Mouse (Mus musculus): ENCODE measurements around the gene Atf7ip2. TPM values are rescaled to one million over a fixed set of nuclear protein-coding genes. Genes with fewer than 3 reads are reported as not detected.
"Not testable (repeated sequence)": the region's sequence is repeated elsewhere in the genome, so short reads cannot be mapped to it uniquely, and the experiment has no call there.

Gene Atf7ip2
- polyA plus RNA-seq (2016; fragmentation: Nextera tagmentation; extraction: Ambion mirVana) = 0.32 and 0.35 TPM in 2 replicates

- peak within 1 kb of the TSS; percentile 94 for H3K4me2 ChIP-seq
- H3K4me3 ChIP-seq = peak within 1 kb of the TSS; percentile 66
- peaks cover 11% of the 10 kb centered on the region for H3K4me1 ChIP-seq
- no peak within 1 kb of the TSS for H3K27ac ChIP-seq
- H3K9me3 ChIP-seq (replicated peaks) = no peaks in the 10 kb centered on the region; the same call in 1 of the 2 replicates
- H3K27me3 ChIP-seq (replicated peaks) = peaks cover 7% of the 10 kb centered on the region; the same call in 1 of the 2 replicates
- WGBS (ENCODE audit: insufficient replicate concordance) = 3% methylated on average over 63 of the region's 63 CpGs
- ATAC-seq = peak; percentile 96
- no peaks in the 10 kb centered on the region for H3K36me3 ChIP-seq
- peak within 1 kb of the TSS; percentile 72 for H3K9ac ChIP-seq
Observed at GRCm38 (mm10) chr16:10192679-10193506, at the start of gene Atf7ip2. Gene Atf7ip2 (plus strand): TSS chr16:10192712.

DNA sequence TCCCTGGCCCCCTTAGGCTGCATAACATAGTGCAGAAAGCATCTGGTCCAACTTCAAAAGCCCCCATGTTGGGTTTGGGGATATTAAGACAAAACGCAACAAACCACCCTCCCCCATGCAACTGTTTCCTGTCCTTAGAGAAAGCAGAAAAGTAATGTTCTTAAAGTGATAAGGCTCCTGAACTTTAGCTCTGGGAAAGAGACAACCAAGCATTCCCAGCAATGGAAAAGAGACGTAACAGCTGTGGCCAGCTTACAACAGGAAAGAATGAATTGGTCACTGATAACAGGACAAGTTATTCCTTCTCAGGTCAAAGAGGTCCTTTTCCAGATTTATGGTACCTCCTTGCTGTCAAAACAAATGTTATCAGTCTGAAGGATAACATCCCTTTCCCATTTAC, 49.3 kb upstream of the Atf7ip2 start:
- H3K9ac ChIP-seq = no peak overlapping the region
- H3K4me1 ChIP-seq = no peaks in the 10 kb centered on the region
- 38% methylated on average over 2 of the region's 2 CpGs for WGBS (ENCODE audit: insufficient replicate concordance)
- H3K27ac ChIP-seq = no peak overlapping the region
- no peak for ATAC-seq
- H3K9me3 ChIP-seq (replicated peaks) = no peaks in the 10 kb centered on the region
- no peak overlapping the region for H3K4me3 ChIP-seq
- no peak overlapping the region for H3K4me2 ChIP-seq
- no peaks in the 10 kb centered on the region for H3K36me3 ChIP-seq
- H3K27me3 ChIP-seq (replicated peaks) = no peaks in the 10 kb centered on the region

DNA sequence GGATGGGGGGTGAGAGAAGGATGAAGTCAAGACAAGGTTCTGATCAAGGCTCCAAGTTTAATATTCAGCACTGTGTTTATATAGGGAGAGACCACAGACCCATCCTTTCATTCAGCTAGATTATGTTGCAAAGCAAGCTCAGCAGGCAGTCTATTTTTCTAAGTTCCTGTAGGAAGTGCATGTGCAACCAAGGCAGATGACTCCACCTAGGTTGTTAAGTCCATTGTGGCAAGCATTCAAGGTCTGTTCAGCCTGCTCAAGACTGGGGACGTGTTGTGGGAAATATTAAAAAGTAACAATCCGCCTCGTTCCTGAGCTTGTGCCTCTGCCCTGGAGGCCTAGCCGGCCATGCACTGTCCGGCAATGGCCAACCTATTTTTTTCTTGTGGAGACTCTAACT, 45.1 kb upstream of the Atf7ip2 start:
- Histone ChIP-seq H3K4me2 (no peak overlapping the region), H3K4me3 (no peak overlapping the region), H3K27me3 (replicated peaks) (no peaks in the 10 kb centered on the region), H3K4me1 (no peaks in the 10 kb centered on the region), H3K36me3 (no peaks in the 10 kb centered on the region), H3K9ac (no peak overlapping the region), H3K27ac (no peak overlapping the region), H3K9me3 (replicated peaks) (no peaks in the 10 kb centered on the region)
- WGBS (ENCODE audit: insufficient replicate concordance) = 76% methylated on average over 5 of the region's 5 CpGs
- no peak for ATAC-seq

DNA sequence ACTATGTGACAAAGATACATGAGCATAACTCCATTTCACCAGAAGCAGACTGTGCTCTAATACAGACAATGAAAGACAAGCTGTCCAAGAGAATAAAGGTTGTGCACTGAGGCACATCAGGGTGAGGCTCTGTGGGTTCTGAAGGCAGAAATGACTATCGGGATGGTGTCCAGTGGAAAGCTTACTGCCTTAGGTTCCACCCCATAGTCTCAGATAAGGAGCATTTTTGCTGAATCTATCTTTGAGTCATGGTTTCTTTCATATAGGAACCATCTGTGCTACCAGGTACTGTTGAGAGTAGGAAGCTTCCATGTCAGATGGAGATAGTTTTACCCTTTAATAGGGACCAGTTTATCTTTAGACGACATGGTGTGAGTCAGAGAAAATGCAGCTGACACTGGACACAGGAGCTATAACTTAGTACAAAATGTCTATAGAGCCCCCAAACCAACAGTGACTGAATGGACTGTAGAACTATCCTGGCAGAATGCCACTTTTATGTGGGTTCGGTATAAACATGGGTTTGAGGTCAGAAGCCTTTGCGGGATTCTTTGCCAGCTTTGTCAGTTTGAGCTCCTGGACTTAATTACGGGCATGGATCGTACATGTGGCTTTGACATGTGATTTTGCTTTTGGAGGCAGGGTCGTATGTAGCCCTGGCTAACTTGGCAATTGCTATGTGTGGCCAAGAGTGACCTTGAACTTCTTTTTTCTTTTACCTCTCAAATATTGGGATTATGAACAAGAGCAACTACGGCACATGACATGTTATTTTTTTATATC, 23.2 kb upstream of the Atf7ip2 start:
- Histone ChIP-seq H3K4me3 (no peak overlapping the region), H3K27me3 (replicated peaks) (no peaks in the 10 kb centered on the region), H3K36me3 (no peaks in the 10 kb centered on the region), H3K9me3 (replicated peaks) (no peaks in the 10 kb centered on the region), H3K4me1 (no peaks in the 10 kb centered on the region), H3K27ac (no peak overlapping the region), H3K9ac (no peak overlapping the region), H3K4me2 (no peak overlapping the region)
- WGBS (ENCODE audit: insufficient replicate concordance) = 73% methylated on average over 8 of the region's 8 CpGs
- ATAC-seq = no peak

GRCm38 (mm10) chr16:10170005-10170404, 22.5 kb upstream of the Atf7ip2 start, which contains the start of gene Rpl39l:
Gene Rpl39l (plus strand): TSS chr16:10170226.
- ATAC-seq = no peak
- Histone ChIP-seq H3K4me2 (no peak within 1 kb of the TSS), H3K4me3 (no peak within 1 kb of the TSS), H3K36me3 (no peaks in the 10 kb centered on the region), H3K4me1 (no peaks in the 10 kb centered on the region), H3K27me3 (replicated peaks) (no peaks in the 10 kb centered on the region), H3K9ac (no peak within 1 kb of the TSS), H3K9me3 (replicated peaks) (no peaks in the 10 kb centered on the region), H3K27ac (no peak within 1 kb of the TSS)
- 78% methylated on average over 22 of the region's 22 CpGs for WGBS (ENCODE audit: insufficient replicate concordance)

- Histone ChIP-seq H3K4me3 (no peak overlapping the region), H3K4me2 (no peak overlapping the region), H3K27ac (no peak overlapping the region), H3K9me3 (replicated peaks) (no peaks in the 10 kb centered on the region), H3K27me3 (replicated peaks) (no peaks in the 10 kb centered on the region), H3K4me1 (no peaks in the 10 kb centered on the region), H3K36me3 (no peaks in the 10 kb centered on the region), H3K9ac (no peak overlapping the region)
- no peak for ATAC-seq
- WGBS (ENCODE audit: insufficient replicate concordance) = 63% methylated on average over 4 of the region's 4 CpGs
Observed at GRCm38 (mm10) chr16:10171276-10171675, 21.2 kb upstream of the Atf7ip2 start.

DNA sequence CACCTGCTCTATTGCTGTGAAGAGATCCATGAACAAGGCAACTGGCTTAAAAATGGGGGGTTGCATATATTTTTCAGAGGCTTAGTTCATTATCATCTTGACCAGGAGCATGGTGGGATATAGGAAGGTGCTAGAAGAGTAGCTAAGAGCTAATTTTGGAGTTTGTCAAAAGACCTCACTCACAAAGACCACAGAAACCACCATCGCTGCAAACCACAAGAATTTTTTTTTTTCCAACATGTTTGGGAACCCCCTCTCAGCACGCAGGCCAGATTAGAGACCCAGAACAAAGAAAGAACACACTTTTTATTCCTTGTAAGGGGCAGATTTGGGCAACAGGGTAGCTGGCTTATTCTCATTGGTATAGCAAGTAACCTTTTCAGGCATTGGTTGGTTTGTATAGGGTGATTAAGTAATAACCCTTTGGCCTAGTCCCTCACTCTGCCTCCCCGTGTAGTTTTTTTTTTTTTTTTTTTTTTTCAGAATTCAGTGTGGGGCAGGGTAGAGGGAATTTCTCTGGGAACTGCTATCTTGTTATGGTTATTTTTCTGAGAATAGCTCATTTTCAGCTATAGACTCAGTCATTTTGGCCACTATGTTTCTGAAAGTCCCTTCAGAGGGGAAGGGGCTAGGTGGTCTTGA, 20.2 kb upstream of the Atf7ip2 start:
- ATAC-seq = no peak
- 41% methylated on average over 3 of the region's 3 CpGs for WGBS (ENCODE audit: insufficient replicate concordance)
- H3K4me3 ChIP-seq = no peak overlapping the region
- no peak overlapping the region for H3K27ac ChIP-seq
- no peaks in the 10 kb centered on the region for H3K36me3 ChIP-seq
- no peak overlapping the region for H3K4me2 ChIP-seq
- no peaks in the 10 kb centered on the region for H3K27me3 ChIP-seq (replicated peaks)
- H3K9ac ChIP-seq = no peak overlapping the region
- no peaks in the 10 kb centered on the region for H3K4me1 ChIP-seq
- H3K9me3 ChIP-seq (replicated peaks) = peaks cover 5% of the 10 kb centered on the region; the same call in 1 of the 2 replicates

- H3K27me3 ChIP-seq (replicated peaks); H3K4me3 ChIP-seq; H3K4me2 ChIP-seq; H3K9ac ChIP-seq; H3K27ac ChIP-seq; H3K36me3 ChIP-seq; H3K4me1 ChIP-seq; ATAC-seq: not testable (repeated sequence)
- H3K9me3 ChIP-seq (replicated peaks) = peaks cover 22% of the 10 kb centered on the region
- 86% methylated on average over 10 of the region's 10 CpGs for WGBS (ENCODE audit: insufficient replicate concordance)
Observed at GRCm38 (mm10) chr16:10187461-10187860, 5.1 kb upstream of the Atf7ip2 start.

GRCm38 (mm10) chr16:10208777-10209176, 16.3 kb downstream of the Atf7ip2 start:
- H3K27ac ChIP-seq = no peak overlapping the region
- H3K4me2 ChIP-seq = no peak overlapping the region
- no peaks in the 10 kb centered on the region for H3K36me3 ChIP-seq
- no peak overlapping the region for H3K9ac ChIP-seq
- H3K9me3 ChIP-seq (replicated peaks) = no peaks in the 10 kb centered on the region
- no peaks in the 10 kb centered on the region for H3K27me3 ChIP-seq (replicated peaks)
- ATAC-seq = no peak
- 65% methylated on average over 1 of the region's 1 CpGs for WGBS (ENCODE audit: insufficient replicate concordance)
- H3K4me1 ChIP-seq = no peaks in the 10 kb centered on the region
- H3K4me3 ChIP-seq = no peak overlapping the region

DNA sequence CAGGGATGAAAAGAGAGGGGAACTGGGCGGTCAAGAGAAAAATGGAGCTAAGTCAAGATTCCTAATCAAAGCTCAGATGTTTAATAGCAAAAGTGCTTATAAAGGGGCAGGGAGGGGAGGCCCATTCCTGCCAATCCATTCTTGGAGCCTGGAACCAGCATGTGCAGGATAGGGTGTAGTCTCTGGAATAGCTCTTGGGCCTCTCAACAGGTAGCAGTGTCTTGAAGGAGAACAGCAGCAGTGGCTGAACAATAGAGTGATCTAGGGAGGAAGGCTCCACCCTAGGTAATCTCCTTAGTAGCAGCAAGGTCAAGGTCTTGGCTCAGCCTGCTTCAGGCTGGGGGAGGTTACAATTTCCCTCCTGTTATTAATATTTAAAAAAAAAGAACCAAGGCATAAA, 23.9 kb downstream of the Atf7ip2 start:
- H3K27ac ChIP-seq; H3K4me2 ChIP-seq; H3K27me3 ChIP-seq (replicated peaks); H3K36me3 ChIP-seq; H3K4me3 ChIP-seq; H3K4me1 ChIP-seq; ATAC-seq; H3K9ac ChIP-seq; H3K9me3 ChIP-seq (replicated peaks): not testable (repeated sequence)
- 56% methylated on average over 1 of the region's 1 CpGs for WGBS (ENCODE audit: insufficient replicate concordance)

DNA sequence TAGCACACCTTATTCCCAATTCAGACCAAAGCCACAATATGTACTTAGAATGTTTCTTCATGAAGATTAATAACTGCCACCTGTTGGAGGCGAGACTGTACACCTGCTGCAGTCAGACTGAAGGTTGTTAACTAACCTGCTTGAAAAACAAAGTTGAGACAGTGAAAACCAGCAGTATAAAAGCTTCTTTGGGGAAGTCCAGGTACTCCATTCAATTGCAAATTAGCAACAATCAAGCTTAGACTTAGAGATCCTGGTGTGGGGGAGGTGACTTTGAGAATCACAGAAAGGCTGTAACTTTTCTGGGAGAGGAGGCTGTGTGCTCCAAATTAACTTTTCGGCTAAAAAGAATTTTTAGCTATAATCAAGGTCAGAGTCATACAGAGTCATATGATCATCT, 24.5 kb downstream of the Atf7ip2 start:
- H3K27ac ChIP-seq; H3K9ac ChIP-seq; H3K36me3 ChIP-seq; H3K9me3 ChIP-seq (replicated peaks); H3K4me1 ChIP-seq; ATAC-seq; H3K4me3 ChIP-seq; H3K4me2 ChIP-seq; H3K27me3 ChIP-seq (replicated peaks): not testable (repeated sequence)
- WGBS (ENCODE audit: insufficient replicate concordance) = 63% methylated on average over 2 of the region's 2 CpGs

DNA sequence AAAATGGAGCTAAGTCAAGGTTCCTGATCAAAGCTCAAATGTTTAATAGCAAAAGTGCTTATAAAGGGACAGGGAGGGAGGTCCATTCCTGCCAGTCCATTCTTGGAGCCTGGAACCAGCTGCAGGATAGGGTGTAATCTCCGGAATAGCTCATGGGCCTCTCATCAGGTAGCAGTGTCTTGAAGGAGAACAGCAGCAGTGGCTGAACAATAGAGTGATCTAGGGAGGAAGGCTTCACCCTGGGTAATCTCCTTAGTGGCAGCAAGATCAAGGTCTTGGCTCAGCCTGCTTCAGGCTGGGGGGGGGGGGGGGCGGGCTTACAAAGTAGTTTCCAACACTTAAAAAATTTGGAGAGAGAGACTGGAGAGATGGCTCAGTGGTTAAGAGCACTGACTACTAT, 34.8 kb downstream of the Atf7ip2 start:
- Histone ChIP-seq H3K27me3 (replicated peaks) (no peaks in the 10 kb centered on the region), H3K36me3 (no peaks in the 10 kb centered on the region), H3K9ac (no peak overlapping the region), H3K4me1 (no peaks in the 10 kb centered on the region), H3K4me2 (no peak overlapping the region), H3K9me3 (replicated peaks) (no peaks in the 10 kb centered on the region), H3K27ac (no peak overlapping the region), H3K4me3 (no peak overlapping the region)
- WGBS (ENCODE audit: insufficient replicate concordance) = 48% methylated on average over 2 of the region's 2 CpGs
- no peak for ATAC-seq
